Mouse (Mus musculus): ENCODE data around the gene Wdr37. TPM values are rescaled to one million over a fixed set of nuclear protein-coding genes. Genes with fewer than 3 reads are reported as not detected.

Wdr37 gene
- polyA plus RNA-seq, 1 experiment from 2014 or later = 56.7 TPM

DNA sequence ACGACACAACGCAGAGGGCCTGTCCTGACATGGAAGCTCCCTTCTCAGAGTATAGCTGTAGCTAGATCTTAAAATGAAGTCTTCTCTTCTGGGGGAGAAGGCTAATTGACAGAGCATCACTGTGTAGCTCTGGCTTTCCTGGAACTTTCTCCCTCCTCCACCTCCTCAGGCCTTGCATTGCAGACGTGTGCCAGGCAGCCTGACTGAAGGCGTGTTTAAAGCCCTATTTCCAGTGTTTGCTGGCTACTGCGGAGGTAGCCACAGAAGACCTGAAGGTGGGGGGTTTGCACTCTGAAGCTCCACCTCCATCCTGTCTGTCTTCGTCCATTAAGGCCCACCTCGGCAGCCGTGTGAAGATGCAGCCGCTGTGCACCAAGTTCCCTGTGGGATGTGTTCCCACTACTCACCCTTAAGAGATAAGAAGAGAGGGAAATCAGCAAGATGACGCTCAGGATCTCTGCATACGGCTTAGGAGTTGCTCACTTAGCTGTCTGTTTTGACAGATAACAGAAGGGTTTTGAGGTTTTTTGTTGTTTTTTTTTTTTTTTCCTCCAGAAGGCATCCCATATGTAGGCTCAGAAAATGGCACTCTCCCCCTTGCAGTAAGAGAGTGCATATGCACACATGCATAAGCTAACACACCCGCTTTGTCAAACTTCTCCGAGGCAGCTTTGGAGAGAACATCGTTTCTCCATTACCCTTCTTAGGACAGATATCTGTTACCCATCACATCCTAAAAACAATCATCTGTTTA is 87.2 kb downstream of the Wdr37 start:
- no peak overlapping the region for H3K4me3 ChIP-seq
- no peaks in the 10 kb centered on the region for H3K36me3 ChIP-seq
- H3K27ac ChIP-seq = no peak overlapping the region; the same call in 1 of the 2 replicates
- no peak overlapping the region for H3K4me2 ChIP-seq (replicated peaks)
- H3K9ac ChIP-seq = no peak overlapping the region
- H3K27me3 ChIP-seq = no peaks in the 10 kb centered on the region
- H3K4me1 ChIP-seq = peaks cover 3% of the 10 kb centered on the region; the same call in 1 of the 2 replicates
- WGBS = 80% methylated on average over 14 of the region's 14 CpGs
- no peak for ATAC-seq (ENCODE audit: low FRiP score)
- no peaks in the 10 kb centered on the region for H3K9me3 ChIP-seq (replicated peaks)

DNA sequence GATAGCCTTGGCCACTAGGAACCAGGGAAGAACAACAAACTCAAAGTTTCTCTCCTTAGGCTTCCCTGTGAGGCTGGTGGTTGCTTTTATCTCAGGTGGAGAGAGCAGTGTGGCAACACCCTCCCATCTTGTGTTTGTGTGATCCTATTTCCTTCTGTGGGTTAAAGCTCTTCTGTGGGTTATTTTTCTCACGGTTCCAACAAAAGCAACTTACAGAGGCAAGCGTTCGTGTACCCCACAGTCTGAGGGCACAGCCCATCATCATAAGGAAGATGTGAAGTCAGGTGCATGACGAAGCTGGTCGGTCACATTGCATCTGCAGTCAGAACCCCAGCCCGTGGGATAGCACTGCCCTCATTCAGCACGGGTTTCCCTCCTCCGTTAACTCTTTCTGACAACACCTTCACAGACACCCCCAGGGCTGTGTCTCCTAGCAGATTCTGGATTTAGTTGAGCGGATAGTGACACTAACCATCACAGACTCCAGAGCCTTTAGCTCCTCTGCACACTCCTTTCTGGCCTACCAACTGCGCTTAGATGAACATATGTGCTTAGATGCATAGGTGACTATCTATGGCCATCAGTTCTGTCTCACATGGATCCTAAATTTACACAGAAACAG is 87.9 kb downstream of the Wdr37 start:
- no peak overlapping the region for H3K9ac ChIP-seq
- no peaks in the 10 kb centered on the region for H3K9me3 ChIP-seq (replicated peaks)
- H3K27me3 ChIP-seq = no peaks in the 10 kb centered on the region
- H3K27ac ChIP-seq = no peak overlapping the region
- no peak overlapping the region for H3K4me2 ChIP-seq (replicated peaks)
- ATAC-seq (ENCODE audit: low FRiP score) = no peak
- no peaks in the 10 kb centered on the region for H3K36me3 ChIP-seq
- peaks cover 3% of the 10 kb centered on the region; the same call in 1 of the 2 replicates for H3K4me1 ChIP-seq
- 86% methylated on average over 10 of the region's 10 CpGs for whole genome bisulfite sequencing
- no peak overlapping the region for H3K4me3 ChIP-seq

- ATAC-seq (ENCODE audit: low FRiP score) = no peak
- Histone ChIP-seq H3K4me1 (peaks cover 3% of the 10 kb centered on the region; the same call in 1 of the 2 replicates), H3K4me3 (no peak overlapping the region), H3K9me3 (replicated peaks) (no peaks in the 10 kb centered on the region), H3K27me3 (no peaks in the 10 kb centered on the region), H3K27ac (no peak overlapping the region), H3K36me3 (no peaks in the 10 kb centered on the region), H3K4me2 (replicated peaks) (no peak overlapping the region), H3K9ac (no peak overlapping the region)
- WGBS = 31% methylated on average over 4 of the region's 4 CpGs
Measured at GRCm38 (mm10) chr13:8782636-8783035, 89.1 kb downstream of the Wdr37 start.

- H3K4me2 ChIP-seq (replicated peaks) = no peak overlapping the region
- peaks cover 3% of the 10 kb centered on the region; the same call in 1 of the 2 replicates for H3K4me1 ChIP-seq
- H3K27ac ChIP-seq = no peak overlapping the region
- no peaks in the 10 kb centered on the region for H3K27me3 ChIP-seq
- no peak for ATAC-seq (ENCODE audit: low FRiP score)
- WGBS = 45% methylated on average over 4 of the region's 4 CpGs
- H3K9ac ChIP-seq = no peak overlapping the region
- no peaks in the 10 kb centered on the region for H3K36me3 ChIP-seq
- no peak overlapping the region for H3K4me3 ChIP-seq
- H3K9me3 ChIP-seq (replicated peaks) = no peaks in the 10 kb centered on the region
Measured at GRCm38 (mm10) chr13:8780441-8780840, 91.3 kb downstream of the Wdr37 start.

DNA sequence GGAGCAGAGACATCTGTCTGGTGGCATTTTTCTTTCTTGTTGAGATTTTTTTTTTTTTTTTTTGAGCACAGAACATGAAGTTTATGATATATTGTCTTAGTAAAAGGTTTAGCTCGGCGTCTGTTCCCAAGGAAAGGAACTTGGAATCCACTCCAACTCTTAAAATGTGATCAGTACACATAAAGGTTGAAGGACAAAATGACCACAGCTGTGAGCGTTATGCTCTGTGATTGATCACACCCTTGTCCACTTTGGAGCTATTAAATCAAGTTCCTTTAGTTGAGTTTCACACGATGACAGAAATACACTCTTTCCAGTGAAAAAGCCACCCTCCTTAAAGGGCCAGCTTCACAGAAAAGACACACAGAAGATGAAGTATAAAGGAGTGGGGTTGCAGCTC is 101.1 kb downstream of the Wdr37 start:
- WGBS = 68% methylated on average over 4 of the region's 4 CpGs
- Histone ChIP-seq H3K27me3 (no peaks in the 10 kb centered on the region), H3K4me2 (replicated peaks) (no peak overlapping the region), H3K9me3 (replicated peaks) (no peaks in the 10 kb centered on the region; the same call in 1 of the 2 replicates), H3K4me3 (no peak overlapping the region), H3K27ac (no peak overlapping the region), H3K4me1 (0 out of 2 replicates have a peak, but pooled peaks cover 5% of the 10 kb centered on the region), H3K36me3 (no peaks in the 10 kb centered on the region), H3K9ac (no peak overlapping the region)
- ATAC-seq (ENCODE audit: low FRiP score) = no peak

DNA sequence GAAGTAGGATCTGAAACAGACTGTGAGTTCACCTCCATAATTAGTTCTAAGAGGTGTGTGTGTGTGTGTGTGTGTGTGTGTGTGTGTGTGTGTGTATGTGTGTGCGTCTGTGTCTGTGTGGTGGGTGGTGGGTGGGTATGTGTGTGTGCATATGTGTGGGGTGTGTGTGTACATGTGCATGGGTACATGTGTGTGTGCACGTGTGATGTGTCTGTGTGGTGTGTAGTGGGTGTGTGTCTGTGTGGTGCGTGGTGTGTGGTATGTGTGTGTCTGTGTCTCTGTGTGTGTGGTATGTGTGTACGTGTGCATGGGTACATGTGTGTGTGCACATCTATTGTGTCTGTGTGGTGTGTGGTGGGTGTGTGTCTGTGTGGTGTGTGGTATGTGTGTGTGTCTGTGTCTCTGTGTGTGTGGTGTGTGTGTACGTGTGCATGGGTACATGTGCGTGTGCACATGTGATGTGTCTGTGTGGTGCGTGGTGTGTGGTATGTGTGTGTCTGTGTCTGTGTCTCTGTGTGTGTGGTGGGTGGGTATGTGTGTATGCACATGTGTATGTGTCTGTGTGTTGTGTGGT is 102.0 kb downstream of the Wdr37 start:
- H3K9me3 ChIP-seq (replicated peaks) = no peaks in the 10 kb centered on the region; the same call in 1 of the 2 replicates
- ATAC-seq (ENCODE audit: low FRiP score) = no peak
- no peaks in the 10 kb centered on the region for H3K36me3 ChIP-seq
- 0 out of 2 replicates have a peak, but pooled peaks cover 5% of the 10 kb centered on the region for H3K4me1 ChIP-seq
- 93% methylated on average over 7 of the region's 7 CpGs for WGBS
- H3K9ac ChIP-seq = no peak overlapping the region
- H3K27ac ChIP-seq = no peak overlapping the region
- H3K4me2 ChIP-seq (replicated peaks) = no peak overlapping the region
- H3K4me3 ChIP-seq = no peak overlapping the region
- H3K27me3 ChIP-seq = no peaks in the 10 kb centered on the region

GRCm38 (mm10) chr13:8760940-8761339 is 110.8 kb downstream of the Wdr37 start:
- Histone ChIP-seq H3K27me3 (no peaks in the 10 kb centered on the region), H3K9ac (no peak overlapping the region), H3K27ac (no peak overlapping the region), H3K4me3 (no peak overlapping the region), H3K9me3 (replicated peaks) (no peaks in the 10 kb centered on the region), H3K4me2 (replicated peaks) (no peak overlapping the region), H3K4me1 (no peaks in the 10 kb centered on the region), H3K36me3 (no peaks in the 10 kb centered on the region)
- WGBS = 62% methylated on average over 8 of the region's 8 CpGs
- no peak for ATAC-seq (ENCODE audit: low FRiP score)

Small RNA genes lying within 50 kb of the gene (microRNA-seq; reads per million reads assigned to microRNA genes)
- not detected for gene Gm22750

Other genes starting within 250 kb of the Wdr37 start
- gene Idi1, start 13.6 kb upstream of the Wdr37 start, polyA plus RNA-seq (2016; fragmentation: Nextera tagmentation; extraction: Ambion mirVana) = 104 and 109 TPM in 2 replicates
- gene Gm9745, start 76.3 kb upstream of the Wdr37 start, polyA plus RNA-seq (2016; fragmentation: Nextera tagmentation; extraction: Ambion mirVana) = not detected in 2 replicates
- gene Idi2, start 81.0 kb upstream of the Wdr37 start, polyA plus RNA-seq (2016; fragmentation: Nextera tagmentation; extraction: Ambion mirVana) = not detected in 2 replicates
- 79.1 and 79.2 TPM in 2 replicates for gene Gtpbp4, start 124.2 kb upstream of the Wdr37 start, polyA plus RNA-seq (2016; fragmentation: Nextera tagmentation; extraction: Ambion mirVana)
- 37.3 and 39.1 TPM in 2 replicates for gene Larp4b, start 222.0 kb upstream of the Wdr37 start, polyA plus RNA-seq (2016; fragmentation: Nextera tagmentation; extraction: Ambion mirVana)

All from hindbrain, embryonic 12.5 days (tissue).